19 mouse cellular contexts compared by ENCODE assay signal in genomic region chr14:73902085-73902713, GRCm38 (mm10).
"Had no signal": no experiment of that assay in that cellular context is flagged by ENCODE, and none has a peak within 500 bp of the region (broad histone marks: within the 10 kb centered on the region; RNA-seq: fewer than 3 reads in every experiment).

No protein-coding gene starts in this region.

- H3K4me2 ChIP-seq: liver, embryonic 15.5 days; lung, embryonic 14.5 days; midbrain, embryonic 11.5 days; midbrain, embryonic 13.5 days; midbrain, embryonic 15.5 days; neural tube, embryonic 12.5 days had no signal

- H3K4me3 ChIP-seq: liver, embryonic 15.5 days; megakaryocyte, embryonic 14.5 days; midbrain, embryonic 13.5 days; midbrain, embryonic 15.5 days; neural tube, embryonic 12.5 days had no signal

- H3K9me3 ChIP-seq: liver, embryonic 15.5 days; megakaryocyte, embryonic 14.5 days; midbrain, embryonic 13.5 days; midbrain, embryonic 15.5 days; neural tube, embryonic 12.5 days had no signal

- ATAC-seq: liver, postnatal 0 days; midbrain, embryonic 13.5 days; midbrain, embryonic 15.5 days had no signal

- H3K9ac ChIP-seq: liver, embryonic 15.5 days; liver, postnatal 0 days; lung, embryonic 14.5 days; midbrain, embryonic 13.5 days; midbrain, embryonic 15.5 days; neural tube, embryonic 12.5 days had no signal

- H3K27ac ChIP-seq: liver, embryonic 15.5 days; macrophage; midbrain, embryonic 13.5 days; midbrain, embryonic 15.5 days; neural tube, embryonic 12.5 days had no signal

- H3K27me3 ChIP-seq: liver, embryonic 15.5 days; megakaryocyte, embryonic 14.5 days; midbrain, embryonic 13.5 days; midbrain, embryonic 15.5 days; neural tube, embryonic 12.5 days had no signal

- H3K36me3 ChIP-seq: liver, embryonic 15.5 days; midbrain, embryonic 13.5 days; midbrain, embryonic 15.5 days; neural tube, embryonic 12.5 days had no signal

- H3K4me1 ChIP-seq: liver, embryonic 15.5 days; megakaryocyte, embryonic 14.5 days; midbrain, embryonic 13.5 days; midbrain, embryonic 15.5 days; neural tube, embryonic 12.5 days had no signal

- DNase-seq: liver, postnatal 0 days; lung, embryonic 14.5 days; lung, postnatal 10 days; lung, postnatal 36 days; retina, postnatal 1 day; right cerebral cortex, adult 18-20 months; right cerebral cortex, postnatal 25 days; right cerebral cortex, postnatal 4 days; spleen, adult 18-20 months; thymus, adult 18-20 months; thymus, postnatal 14 days; thymus, postnatal 36 days had no signal
